Mouse (Mus musculus): Measurements from ENCODE around the gene Slc2a3. TPM values are rescaled to one million over a fixed set of nuclear protein-coding genes. Genes with fewer than 3 reads are reported as not detected.
A peak's percentile ranks its signal among the peaks of the same experiment; 100 is the strongest.

Slc2a3 gene
- 12.1 and 15.4 TPM in 2 replicates for polyA plus RNA-seq (2015; fragmentation: Nextera tagmentation; extraction: Ambion mirVana)

DNA sequence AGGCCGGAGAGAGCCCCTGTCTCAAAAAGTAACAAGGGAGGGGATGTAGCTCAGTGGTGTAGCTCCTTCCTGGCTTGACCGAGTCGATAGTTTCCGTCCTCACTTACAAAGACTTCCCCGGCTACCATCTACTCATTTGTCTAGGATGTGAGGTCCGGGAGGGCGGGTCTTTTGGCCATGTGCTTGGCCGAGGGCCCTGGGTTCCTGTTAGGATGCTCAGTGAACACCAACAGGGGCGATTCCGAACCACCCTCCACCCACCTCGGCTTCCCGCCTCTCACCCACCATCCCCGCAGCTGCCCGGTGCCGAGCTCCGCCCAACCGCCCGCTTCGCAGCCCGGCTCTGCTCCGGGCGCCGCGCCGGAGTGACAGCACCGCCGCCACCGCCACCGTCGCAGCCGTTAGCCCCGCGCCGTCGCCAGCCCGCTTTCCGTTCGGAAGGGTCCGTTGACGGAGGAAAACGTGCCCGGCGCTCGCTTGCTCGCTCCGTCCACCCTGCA lies at the start of gene Slc2a3:
Gene Slc2a3 (minus strand): TSS at position 340 of the 500 bp plus-strand sequence.
- H3K4me3 ChIP-seq = peak within 1 kb of the TSS; percentile 67
- under 1% methylated on average over 46 of the region's 46 CpGs for WGBS
- peak; percentile 74 for ATAC-seq (ENCODE audit: extremely low read depth, insufficient number of reproducible peaks, low FRiP score, low TSS enrichment)

DNA sequence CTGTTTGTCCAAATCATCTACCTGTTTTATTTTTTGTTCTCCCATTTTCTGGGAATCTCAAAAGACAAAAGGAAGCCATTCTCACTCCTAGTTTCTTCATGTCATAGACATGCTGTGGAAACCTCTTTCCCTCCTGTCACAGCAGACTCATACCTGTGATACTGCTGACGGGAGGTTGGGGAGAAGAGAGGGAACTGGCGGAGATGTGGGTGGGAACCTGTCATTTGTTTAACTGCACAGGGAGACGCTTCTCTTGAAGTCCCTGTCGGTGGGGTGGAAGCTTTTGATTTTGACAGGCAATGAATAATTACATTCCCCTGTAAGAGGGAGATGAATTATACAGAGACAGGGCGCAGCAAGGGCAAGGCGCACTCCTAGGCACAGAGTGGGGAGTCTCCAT lies 42.3 kb upstream of the Slc2a3 start:
- Histone ChIP-seq H3K36me3 (peaks cover 76% of the 10 kb centered on the region), H3K9me3 (no peaks in the 10 kb centered on the region), H3K27ac (replicated peaks) (no peak overlapping the region), H3K4me2 (no peak overlapping the region), H3K4me1 (no peaks in the 10 kb centered on the region), H3K9ac (no peak overlapping the region), H3K27me3 (replicated peaks) (no peaks in the 10 kb centered on the region), H3K4me3 (no peak overlapping the region)
- ATAC-seq (ENCODE audit: extremely low read depth, insufficient number of reproducible peaks, low FRiP score, low TSS enrichment) = no peak
- 79% methylated on average over 6 of the region's 6 CpGs for WGBS

More for the DNA sequence above, at the start of gene Slc2a3:
- Histone ChIP-seq H3K9ac (peak within 1 kb of the TSS; percentile 84), H3K36me3 (no peaks in the 10 kb centered on the region), H3K27me3 (replicated peaks) (peaks cover 10% of the 10 kb centered on the region; the same call in 1 of the 2 replicates), H3K9me3 (no peaks in the 10 kb centered on the region), H3K27ac (replicated peaks) (0 out of 2 replicates have a peak within 1 kb of the TSS, but pooled peaks have one; percentile 3), H3K4me2 (peak within 1 kb of the TSS; percentile 100), H3K4me1 (peaks cover 15% of the 10 kb centered on the region)

DNA sequence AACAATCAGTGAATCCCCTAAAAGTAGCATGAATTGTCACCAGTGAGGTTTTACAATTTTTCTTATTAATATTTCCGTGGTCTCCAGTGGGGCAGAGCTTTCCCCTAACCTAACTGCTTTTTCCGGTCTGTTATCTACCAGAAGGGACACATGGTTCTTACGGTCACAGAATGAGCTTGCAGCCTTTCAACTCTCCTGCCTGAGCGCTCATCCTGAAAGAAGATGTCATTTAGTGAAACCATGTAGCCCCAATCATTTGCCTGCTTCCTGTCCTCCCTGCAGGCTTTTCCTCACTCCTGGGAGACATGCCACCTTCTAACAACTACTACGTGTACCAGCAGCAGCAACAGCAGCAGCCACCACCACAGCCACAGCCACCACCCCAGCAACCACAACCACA lies 36.1 kb upstream of the Slc2a3 start:
- no peak for ATAC-seq (ENCODE audit: extremely low read depth, insufficient number of reproducible peaks, low FRiP score, low TSS enrichment)
- H3K27ac ChIP-seq (replicated peaks) = no peak overlapping the region
- no peak overlapping the region for H3K4me2 ChIP-seq
- no peak overlapping the region for H3K9ac ChIP-seq
- H3K36me3 ChIP-seq = peaks cover 98% of the 10 kb centered on the region
- peaks cover 8% of the 10 kb centered on the region; the same call in 1 of the 2 replicates for H3K9me3 ChIP-seq
- no peak overlapping the region for H3K4me3 ChIP-seq
- H3K27me3 ChIP-seq (replicated peaks) = no peaks in the 10 kb centered on the region
- H3K4me1 ChIP-seq = no peaks in the 10 kb centered on the region
- 84% methylated on average over 5 of the region's 5 CpGs for WGBS

DNA sequence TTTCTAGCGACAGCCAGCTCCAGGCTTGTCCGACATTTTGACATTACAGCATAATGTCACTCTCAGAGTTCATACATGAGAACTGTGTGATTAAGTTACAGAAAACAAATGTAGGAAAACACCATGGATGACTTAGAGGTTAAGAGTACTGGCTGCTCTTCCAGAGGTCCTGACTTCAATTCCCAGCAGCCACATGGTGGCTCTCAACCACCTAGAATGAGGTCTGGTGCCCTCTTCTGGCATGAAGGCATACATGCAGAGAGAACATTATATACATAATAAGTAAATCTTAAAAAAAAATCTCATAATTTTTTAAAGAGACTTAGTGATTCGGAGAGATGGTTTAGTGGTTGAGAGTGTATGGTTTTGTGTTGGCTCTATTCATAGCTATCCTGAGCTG lies 35.5 kb upstream of the Slc2a3 start:
- Histone ChIP-seq H3K27me3 (replicated peaks) (no peaks in the 10 kb centered on the region), H3K4me2 (no peak overlapping the region), H3K9ac (no peak overlapping the region), H3K36me3 (peaks cover 98% of the 10 kb centered on the region), H3K27ac (replicated peaks) (no peak overlapping the region), H3K4me1 (no peaks in the 10 kb centered on the region), H3K4me3 (no peak overlapping the region), H3K9me3 (peaks cover 8% of the 10 kb centered on the region; the same call in 1 of the 2 replicates)
- 95% methylated on average over 3 of the region's 3 CpGs for WGBS
- no peak for ATAC-seq (ENCODE audit: extremely low read depth, insufficient number of reproducible peaks, low FRiP score, low TSS enrichment)

- H3K36me3 ChIP-seq = peaks cover 94% of the 10 kb centered on the region
- no peaks in the 10 kb centered on the region for H3K27me3 ChIP-seq (replicated peaks)
- H3K4me2 ChIP-seq = no peak overlapping the region
- H3K9ac ChIP-seq = no peak overlapping the region
- 57% methylated on average over 4 of the region's 4 CpGs for WGBS
- H3K9me3 ChIP-seq = peaks cover 8% of the 10 kb centered on the region; the same call in 1 of the 2 replicates
- no peak for ATAC-seq (ENCODE audit: extremely low read depth, insufficient number of reproducible peaks, low FRiP score, low TSS enrichment)
- H3K4me3 ChIP-seq = no peak overlapping the region
- no peak overlapping the region for H3K27ac ChIP-seq (replicated peaks)
- H3K4me1 ChIP-seq = no peaks in the 10 kb centered on the region
Observed at GRCm38 (mm10) chr6:122834365-122834764, 32.9 kb upstream of the Slc2a3 start.

DNA sequence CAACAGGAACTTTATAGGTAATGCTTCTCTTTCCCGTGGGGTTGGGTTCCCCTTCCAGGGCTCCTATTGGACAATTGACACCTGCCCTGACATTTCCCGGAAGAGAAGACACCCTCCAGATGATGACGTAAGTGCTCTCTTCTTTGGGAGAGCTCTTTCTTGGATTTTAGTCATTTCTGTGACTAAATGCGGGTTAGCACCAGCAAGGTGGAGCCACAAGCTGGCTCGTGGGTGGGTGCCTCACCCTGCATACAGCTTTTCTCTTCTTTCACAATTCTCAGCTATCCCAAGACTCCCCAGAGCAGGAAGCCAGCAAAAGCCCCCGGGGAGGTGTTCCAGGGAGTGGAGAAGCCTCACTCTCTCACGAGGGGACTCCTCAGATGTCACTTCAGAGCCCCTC lies 31.4 kb upstream of the Slc2a3 start:
- Histone ChIP-seq H3K9me3 (peaks cover 8% of the 10 kb centered on the region; the same call in 1 of the 2 replicates), H3K4me1 (0 out of 2 replicates have a peak, but pooled peaks cover 1% of the 10 kb centered on the region), H3K27me3 (replicated peaks) (no peaks in the 10 kb centered on the region), H3K36me3 (peaks cover 94% of the 10 kb centered on the region), H3K9ac (no peak overlapping the region), H3K4me2 (no peak overlapping the region), H3K4me3 (no peak overlapping the region), H3K27ac (replicated peaks) (no peak overlapping the region)
- no peak for ATAC-seq (ENCODE audit: extremely low read depth, insufficient number of reproducible peaks, low FRiP score, low TSS enrichment)
- WGBS = 83% methylated on average over 7 of the region's 7 CpGs

DNA sequence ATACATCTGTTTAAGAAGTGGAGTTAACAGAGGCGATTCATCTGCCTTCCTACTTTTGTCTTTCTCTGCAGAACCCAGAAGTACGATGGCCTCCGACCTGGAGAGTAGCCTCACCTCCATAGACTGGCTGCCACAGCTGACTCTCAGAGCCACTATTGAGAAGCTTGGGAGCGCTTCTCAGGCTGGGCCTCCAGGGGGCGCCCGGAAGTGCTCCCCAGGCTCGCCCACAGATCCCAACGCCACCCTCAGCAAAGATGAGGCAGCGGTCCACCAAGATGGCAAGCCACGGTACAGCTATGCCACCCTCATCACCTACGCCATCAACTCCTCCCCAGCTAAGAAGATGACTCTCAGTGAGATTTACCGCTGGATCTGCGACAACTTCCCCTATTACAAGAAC lies 26.6 kb upstream of the Slc2a3 start:
- no peak overlapping the region for H3K9ac ChIP-seq

DNA sequence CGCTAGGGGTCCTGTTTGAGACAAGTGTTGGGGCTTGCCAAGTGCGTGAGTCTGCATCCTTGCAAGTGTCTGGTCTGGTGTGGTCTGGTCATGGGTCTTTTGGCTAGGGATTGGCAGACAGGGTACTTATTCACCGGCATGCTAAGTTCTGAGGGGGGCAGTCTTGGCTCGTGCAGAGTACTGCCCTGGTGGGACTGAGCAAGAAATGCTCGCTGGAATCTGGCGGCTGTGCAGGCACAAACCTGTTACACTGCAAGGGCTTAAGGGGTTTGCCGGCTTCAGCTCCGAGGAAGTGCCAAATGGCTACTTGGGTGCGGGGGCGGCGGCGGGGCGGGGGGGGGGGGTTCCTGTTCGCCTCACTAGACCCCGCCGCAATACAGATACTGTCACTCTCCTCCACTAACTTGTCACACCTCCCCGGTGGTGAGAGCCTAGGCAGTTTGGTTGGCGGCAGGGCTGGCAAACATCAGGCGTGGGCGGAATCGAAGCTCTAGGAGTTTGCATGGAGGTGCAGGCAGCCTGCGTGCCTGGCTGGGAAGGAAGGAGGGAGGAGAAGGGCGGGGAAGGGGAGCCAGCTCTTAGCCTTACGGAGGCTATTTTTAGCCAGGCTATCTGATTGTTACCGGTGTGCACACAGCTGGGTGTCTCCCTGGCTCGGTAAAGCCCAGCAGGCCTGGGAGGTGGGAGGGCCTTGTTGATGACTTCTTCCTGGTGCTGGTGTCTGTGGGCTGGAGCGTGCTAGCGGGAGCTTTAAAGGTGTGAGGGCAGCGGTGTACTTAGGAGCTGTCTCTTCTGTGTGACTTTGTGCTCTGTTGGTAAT lies 24.7 kb upstream of the Slc2a3 start:
- ATAC-seq (ENCODE audit: extremely low read depth, insufficient number of reproducible peaks, low FRiP score, low TSS enrichment) = peak; percentile 75
- Histone ChIP-seq H3K36me3 (peaks cover 36% of the 10 kb centered on the region), H3K27me3 (replicated peaks) (no peaks in the 10 kb centered on the region), H3K4me3 (peak overlapping the region; percentile 56), H3K9ac (peak overlapping the region; percentile 83), H3K4me2 (peak overlapping the region; percentile 87), H3K9me3 (no peaks in the 10 kb centered on the region), H3K4me1 (peaks cover 61% of the 10 kb centered on the region), H3K27ac (replicated peaks) (peak overlapping the region; percentile 93)
- WGBS = 1% methylated on average over 24 of the region's 29 CpGs

More for the DNA sequence above, 26.6 kb upstream of the Slc2a3 start:
- H3K27ac ChIP-seq (replicated peaks) = no peak overlapping the region
- H3K27me3 ChIP-seq (replicated peaks) = no peaks in the 10 kb centered on the region
- no peak overlapping the region; the same call in 1 of the 2 replicates for H3K4me2 ChIP-seq
- no peak for ATAC-seq (ENCODE audit: extremely low read depth, insufficient number of reproducible peaks, low FRiP score, low TSS enrichment)
- H3K4me1 ChIP-seq = peaks cover 44% of the 10 kb centered on the region
- 47% methylated on average over 13 of the region's 13 CpGs for WGBS
- no peaks in the 10 kb centered on the region for H3K9me3 ChIP-seq
- H3K36me3 ChIP-seq = peaks cover 48% of the 10 kb centered on the region
- no peak overlapping the region for H3K4me3 ChIP-seq

DNA sequence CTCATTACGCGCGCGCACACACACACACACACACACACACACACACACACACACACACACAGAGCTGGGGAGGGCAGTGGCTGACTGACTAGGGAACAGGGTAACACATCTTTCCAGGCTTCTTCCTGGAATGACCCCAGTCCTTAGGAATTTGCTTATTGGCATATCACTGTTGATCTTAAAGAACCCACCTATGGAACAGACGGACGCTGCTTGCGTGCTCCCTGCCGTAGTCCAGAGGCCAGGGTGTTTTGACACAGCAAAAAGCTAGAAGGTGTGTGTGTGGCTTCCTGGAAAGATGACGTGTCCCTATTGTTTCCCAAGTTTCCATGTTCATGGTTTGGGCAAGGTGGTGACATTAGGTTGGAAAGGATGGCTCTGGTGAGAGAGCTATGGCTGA lies 23.7 kb upstream of the Slc2a3 start:
- no peaks in the 10 kb centered on the region for H3K27me3 ChIP-seq (replicated peaks)
- WGBS = 79% methylated on average over 9 of the region's 9 CpGs
- peak overlapping the region; percentile 83; the same call in 1 of the 2 replicates for H3K9ac ChIP-seq
- H3K36me3 ChIP-seq = peaks cover 28% of the 10 kb centered on the region
- H3K4me1 ChIP-seq = peaks cover 69% of the 10 kb centered on the region
- peak overlapping the region; percentile 93 for H3K27ac ChIP-seq (replicated peaks)
- no peaks in the 10 kb centered on the region for H3K9me3 ChIP-seq
- H3K4me3 ChIP-seq = peak overlapping the region; percentile 56; the same call in 1 of the 2 replicates
- H3K4me2 ChIP-seq = peak overlapping the region; percentile 87
- no peak for ATAC-seq (ENCODE audit: extremely low read depth, insufficient number of reproducible peaks, low FRiP score, low TSS enrichment)

DNA sequence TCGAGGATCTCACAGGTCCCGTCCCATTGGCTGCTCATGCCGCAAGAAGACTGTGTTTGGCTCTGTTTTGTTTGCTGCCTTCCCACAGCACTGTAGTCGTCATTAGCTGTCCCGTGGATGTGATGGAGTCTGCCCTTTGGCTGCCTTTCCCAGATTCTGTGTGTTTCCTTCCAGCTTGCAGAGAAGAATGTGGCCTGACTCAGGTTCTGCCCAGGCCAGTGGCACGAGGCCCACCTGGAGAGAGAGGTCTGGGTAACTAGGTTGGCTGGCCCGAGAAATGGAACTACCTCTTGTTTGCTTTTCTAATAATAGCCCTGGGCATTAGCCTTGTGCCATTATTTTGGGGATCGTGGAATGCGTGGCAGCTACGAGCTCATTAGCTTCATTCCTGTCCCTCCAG lies 22.6 kb upstream of the Slc2a3 start:
- Histone ChIP-seq H3K36me3 (peaks cover 17% of the 10 kb centered on the region), H3K4me2 (peak overlapping the region; percentile 87), H3K27ac (replicated peaks) (peak overlapping the region; percentile 93), H3K9ac (peak overlapping the region; percentile 47; the same call in 1 of the 2 replicates), H3K27me3 (replicated peaks) (no peaks in the 10 kb centered on the region), H3K4me3 (no peak overlapping the region), H3K9me3 (no peaks in the 10 kb centered on the region), H3K4me1 (peaks cover 69% of the 10 kb centered on the region)
- ATAC-seq (ENCODE audit: extremely low read depth, insufficient number of reproducible peaks, low FRiP score, low TSS enrichment) = no peak
- WGBS = 53% methylated on average over 10 of the region's 10 CpGs

DNA sequence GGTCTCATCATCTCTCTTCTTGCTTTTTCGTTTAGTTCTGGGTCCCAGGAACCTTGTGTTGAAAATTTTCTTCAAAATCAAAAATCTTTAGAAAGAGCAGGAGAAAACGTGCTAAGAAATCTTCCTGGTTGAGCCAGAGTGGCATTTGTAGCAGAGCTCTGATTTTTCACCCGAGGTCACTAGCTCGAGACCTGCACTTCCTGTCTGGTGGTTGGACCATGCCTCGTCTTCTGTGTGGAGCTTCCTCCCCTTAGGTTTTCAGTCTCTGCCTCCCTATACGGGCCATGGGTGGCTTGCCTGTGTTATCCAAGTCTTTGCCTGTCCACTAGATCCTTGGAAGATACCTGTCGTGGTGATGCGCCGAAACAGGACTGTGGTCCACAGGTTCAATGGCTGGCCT lies 20.4 kb upstream of the Slc2a3 start:
- H3K9me3 ChIP-seq = no peaks in the 10 kb centered on the region
- 0 out of 2 replicates have a peak overlapping the region, but pooled peaks have one; percentile 98 for H3K9ac ChIP-seq
- peak overlapping the region; percentile 96 for H3K4me3 ChIP-seq
- 66% methylated on average over 9 of the region's 9 CpGs for WGBS
- ATAC-seq (ENCODE audit: extremely low read depth, insufficient number of reproducible peaks, low FRiP score, low TSS enrichment) = no peak
- peaks cover 58% of the 10 kb centered on the region for H3K4me1 ChIP-seq
- H3K27me3 ChIP-seq (replicated peaks) = no peaks in the 10 kb centered on the region
- H3K27ac ChIP-seq (replicated peaks) = no peak overlapping the region
- peak overlapping the region; percentile 84 for H3K4me2 ChIP-seq
- peaks cover 5% of the 10 kb centered on the region; the same call in 1 of the 2 replicates for H3K36me3 ChIP-seq

All from heart, embryonic 13.5 days (tissue).